Mouse (Mus musculus): ENCODE measurements around the gene Specc1l. TPM values are rescaled to one million over a fixed set of nuclear protein-coding genes. Genes with fewer than 3 reads are reported as not detected.
A peak's percentile ranks its signal among the peaks of the same experiment; 100 is the strongest.

Specc1l gene
- polyA plus RNA-seq, 1 experiment from 2014 or later: 26.7 TPM

DNA sequence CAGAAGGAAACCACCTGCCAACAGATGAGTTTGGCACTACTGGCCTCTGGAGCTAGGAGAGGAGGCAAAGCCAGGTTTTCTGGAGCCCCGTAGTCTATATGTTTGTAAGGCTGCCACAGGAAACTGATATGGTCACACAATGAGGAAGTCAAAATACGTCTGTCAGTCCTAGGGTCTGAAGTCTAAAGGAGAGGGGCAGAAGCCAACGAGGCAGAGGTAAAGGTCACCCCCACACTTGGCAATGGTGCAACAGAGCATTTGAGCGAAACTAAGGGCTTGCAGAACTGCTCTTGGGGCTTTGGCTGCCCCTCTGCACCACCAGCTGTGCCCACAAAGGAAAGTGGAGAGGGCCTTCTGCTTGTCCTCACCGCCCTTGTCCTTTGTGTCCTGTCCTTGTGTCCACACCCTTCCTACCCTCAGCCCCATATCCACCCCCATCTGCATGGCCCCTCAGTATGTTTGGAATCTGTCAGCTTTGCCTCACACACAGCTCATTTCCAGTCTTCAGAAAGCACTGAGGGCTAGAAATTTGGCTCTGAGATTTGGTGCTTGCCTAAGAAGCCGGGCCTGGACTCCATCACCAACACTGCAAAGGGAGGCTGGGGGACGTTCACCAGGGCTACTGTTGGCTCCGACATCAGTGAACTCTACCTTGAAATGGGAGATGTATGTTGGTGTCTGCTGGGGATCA, 24.4 kb upstream of the Specc1l start:
- H3K27me3 ChIP-seq (replicated peaks): no peaks in the 10 kb centered on the region
- H3K36me3 ChIP-seq: no peaks in the 10 kb centered on the region
- H3K4me2 ChIP-seq: no peak overlapping the region
- H3K4me3 ChIP-seq (replicated peaks): no peak overlapping the region
- 64% methylated on average over 8 of the region's 8 CpGs for WGBS
- H3K4me1 ChIP-seq: 0 out of 2 replicates have a peak, but pooled peaks cover 4% of the 10 kb centered on the region
- no peak overlapping the region for H3K9ac ChIP-seq
- H3K9me3 ChIP-seq: no peaks in the 10 kb centered on the region
- no peak for ATAC-seq (ENCODE audit: insufficient read depth, low FRiP score, low read depth)
- no peak overlapping the region for H3K27ac ChIP-seq

DNA sequence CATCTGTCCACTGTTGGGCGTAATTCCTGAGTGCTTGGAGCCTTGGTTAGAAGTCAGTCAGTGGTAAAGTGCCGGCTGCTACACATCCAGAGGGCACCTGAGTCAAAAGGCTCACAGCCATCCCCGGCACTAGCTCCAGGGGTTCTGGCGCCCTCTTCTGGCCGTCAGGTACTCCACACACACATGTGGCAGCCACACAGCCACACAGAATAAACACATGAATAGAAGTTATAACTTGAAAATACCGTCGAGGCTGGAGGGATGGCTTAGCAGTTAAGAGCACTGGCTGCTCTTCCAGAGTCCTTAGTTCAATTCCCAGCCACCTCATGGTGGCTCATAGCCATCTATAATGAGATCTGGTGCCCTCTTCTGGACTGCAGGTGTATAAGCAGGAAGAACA, 20.2 kb upstream of the Specc1l start:
- Histone ChIP-seq H3K4me3 (replicated peaks) (no peak overlapping the region), H3K9ac (no peak overlapping the region), H3K27ac (no peak overlapping the region), H3K36me3 (no peaks in the 10 kb centered on the region), H3K27me3 (replicated peaks) (no peaks in the 10 kb centered on the region), H3K9me3 (no peaks in the 10 kb centered on the region), H3K4me2 (no peak overlapping the region), H3K4me1 (0 out of 2 replicates have a peak, but pooled peaks cover 4% of the 10 kb centered on the region)
- WGBS: 46% methylated on average over 7 of the region's 7 CpGs
- ATAC-seq (ENCODE audit: insufficient read depth, low FRiP score, low read depth): no peak

GRCm38 (mm10) chr10:75197817-75198216, 14.1 kb upstream of the Specc1l start:
- Histone ChIP-seq H3K36me3 (no peaks in the 10 kb centered on the region), H3K9ac (no peak overlapping the region), H3K4me1 (0 out of 2 replicates have a peak, but pooled peaks cover 3% of the 10 kb centered on the region), H3K9me3 (no peaks in the 10 kb centered on the region), H3K27me3 (replicated peaks) (no peaks in the 10 kb centered on the region), H3K4me3 (replicated peaks) (no peak overlapping the region), H3K27ac (no peak overlapping the region), H3K4me2 (no peak overlapping the region)
- 72% methylated on average over 1 of the region's 1 CpGs for WGBS
- ATAC-seq (ENCODE audit: insufficient read depth, low FRiP score, low read depth): no peak

DNA sequence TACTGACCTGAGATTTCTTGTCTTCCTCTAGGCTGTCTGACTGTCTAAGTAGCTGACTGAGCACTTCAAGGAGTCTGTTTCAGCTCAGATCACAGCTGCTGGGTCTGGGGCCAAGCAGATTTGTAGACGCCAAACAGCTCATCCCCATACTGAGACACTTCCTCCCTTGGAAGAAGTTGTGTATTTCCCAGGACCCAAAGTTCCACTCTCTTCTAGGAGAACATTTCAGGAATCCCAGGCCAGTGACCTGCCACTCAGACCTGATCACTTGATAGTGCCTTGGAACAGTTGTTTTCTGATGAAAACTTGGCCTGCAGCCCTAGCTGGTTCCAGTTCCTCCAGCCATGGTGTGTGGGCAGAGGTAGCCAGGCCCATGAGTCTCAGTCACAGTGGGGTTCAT, 11.1 kb upstream of the Specc1l start:
- no peak for ATAC-seq (ENCODE audit: insufficient read depth, low FRiP score, low read depth)

GRCm38 (mm10) chr10:75206192-75206591, 5.7 kb upstream of the Specc1l start:
- no peak overlapping the region for H3K4me2 ChIP-seq
- H3K9ac ChIP-seq: no peak overlapping the region
- H3K27me3 ChIP-seq (replicated peaks): no peaks in the 10 kb centered on the region
- no peak for ATAC-seq (ENCODE audit: insufficient read depth, low FRiP score, low read depth)
- H3K4me1 ChIP-seq: no peaks in the 10 kb centered on the region
- H3K27ac ChIP-seq: no peak overlapping the region
- WGBS: 74% methylated on average over 4 of the region's 4 CpGs
- H3K36me3 ChIP-seq: no peaks in the 10 kb centered on the region
- H3K9me3 ChIP-seq: no peaks in the 10 kb centered on the region
- no peak overlapping the region for H3K4me3 ChIP-seq (replicated peaks)

More for the DNA sequence above, 11.1 kb upstream of the Specc1l start:
- Histone ChIP-seq H3K4me1 (0 out of 2 replicates have a peak, but pooled peaks cover 3% of the 10 kb centered on the region), H3K36me3 (no peaks in the 10 kb centered on the region), H3K4me3 (replicated peaks) (no peak overlapping the region), H3K27me3 (replicated peaks) (no peaks in the 10 kb centered on the region), H3K4me2 (no peak overlapping the region), H3K9me3 (no peaks in the 10 kb centered on the region), H3K9ac (no peak overlapping the region), H3K27ac (no peak overlapping the region)
- 58% methylated on average over 1 of the region's 1 CpGs for WGBS

GRCm38 (mm10) chr10:75210841-75211240, 1.0 kb upstream of the Specc1l start:
- Histone ChIP-seq H3K27ac (no peak overlapping the region), H3K4me3 (replicated peaks) (no peak overlapping the region), H3K36me3 (no peaks in the 10 kb centered on the region), H3K27me3 (replicated peaks) (no peaks in the 10 kb centered on the region), H3K9ac (no peak overlapping the region), H3K4me2 (no peak overlapping the region), H3K9me3 (no peaks in the 10 kb centered on the region), H3K4me1 (no peaks in the 10 kb centered on the region; the same call in 1 of the 2 replicates)
- WGBS: 87% methylated on average over 3 of the region's 3 CpGs
- no peak for ATAC-seq (ENCODE audit: insufficient read depth, low FRiP score, low read depth)

- 48% methylated on average over 7 of the region's 7 CpGs for WGBS
- no peaks in the 10 kb centered on the region for H3K27me3 ChIP-seq (replicated peaks)
- peak overlapping the region; percentile 92 for H3K4me3 ChIP-seq (replicated peaks)
- peak overlapping the region; percentile 73 for H3K4me2 ChIP-seq
- no peaks in the 10 kb centered on the region for H3K9me3 ChIP-seq
- no peak for ATAC-seq (ENCODE audit: insufficient read depth, low FRiP score, low read depth)
- H3K36me3 ChIP-seq: no peaks in the 10 kb centered on the region
- peak overlapping the region; percentile 83; the same call in 1 of the 2 replicates for H3K9ac ChIP-seq
- no peak overlapping the region for H3K27ac ChIP-seq
- no peaks in the 10 kb centered on the region; the same call in 1 of the 2 replicates for H3K4me1 ChIP-seq
Observed at GRCm38 (mm10) chr10:75212981-75213380, 1.1 kb downstream of the Specc1l start.

DNA sequence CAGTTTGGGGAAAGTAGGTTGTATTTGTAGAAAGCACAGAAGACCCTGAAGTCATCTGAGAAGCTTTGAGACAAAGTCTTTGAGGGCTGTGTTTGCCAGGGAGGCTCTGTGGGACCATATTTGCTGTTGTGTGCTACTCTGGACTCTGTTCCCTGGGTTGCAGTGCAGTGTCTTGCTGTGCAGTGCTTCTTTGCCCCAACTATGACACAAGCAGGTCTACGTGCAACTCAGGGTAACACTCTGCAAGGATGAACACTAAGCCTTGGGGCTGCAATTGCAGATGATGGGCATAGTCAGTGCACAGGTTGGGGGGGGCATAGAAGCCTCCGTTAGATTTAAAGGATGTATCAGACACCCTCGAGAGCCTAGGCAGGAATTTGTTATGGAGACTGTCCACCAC, 8.8 kb downstream of the Specc1l start:
- H3K9ac ChIP-seq: no peak overlapping the region
- 82% methylated on average over 3 of the region's 3 CpGs for WGBS
- no peaks in the 10 kb centered on the region for H3K36me3 ChIP-seq
- H3K9me3 ChIP-seq: no peaks in the 10 kb centered on the region
- peaks cover 18% of the 10 kb centered on the region for H3K4me1 ChIP-seq
- H3K27me3 ChIP-seq (replicated peaks): no peaks in the 10 kb centered on the region
- no peak overlapping the region for H3K4me3 ChIP-seq (replicated peaks)
- H3K4me2 ChIP-seq: no peak overlapping the region
- no peak overlapping the region for H3K27ac ChIP-seq
- no peak for ATAC-seq (ENCODE audit: insufficient read depth, low FRiP score, low read depth)

DNA sequence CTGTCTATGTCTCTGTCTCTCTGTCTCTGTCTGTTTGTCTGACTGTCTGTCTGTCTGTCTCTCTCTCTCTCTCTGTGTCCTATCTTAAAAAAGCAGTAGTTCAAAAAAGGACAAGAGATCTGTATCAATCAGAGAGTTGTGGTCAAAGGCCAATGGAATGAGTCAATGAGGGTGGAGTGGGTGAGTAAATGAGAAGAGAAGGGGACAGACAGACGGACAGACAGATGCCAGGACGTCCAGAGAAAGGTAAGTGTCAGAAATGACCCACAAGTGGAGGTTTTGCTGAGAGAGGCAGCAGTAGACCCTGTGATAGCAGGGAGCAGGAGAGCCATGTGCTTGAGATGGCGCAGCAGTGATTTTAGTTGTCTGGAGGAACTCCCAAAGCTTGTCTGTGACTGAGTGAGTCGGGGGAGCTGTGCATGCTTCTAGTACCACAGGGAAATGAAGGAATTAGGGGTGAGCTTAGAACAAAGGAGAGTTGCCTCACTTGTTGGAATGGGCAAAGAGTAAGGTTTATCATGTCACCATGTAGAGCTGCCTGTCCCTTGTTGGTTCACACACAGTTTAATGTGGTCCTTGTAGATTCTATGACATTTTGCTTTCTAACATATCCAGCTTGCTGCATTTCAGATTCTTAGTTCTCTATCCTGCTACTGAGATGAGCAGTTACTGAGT, 10.2 kb downstream of the Specc1l start:
- H3K4me2 ChIP-seq: no peak overlapping the region
- H3K9ac ChIP-seq: no peak overlapping the region
- WGBS: 58% methylated on average over 4 of the region's 4 CpGs
- no peak for ATAC-seq (ENCODE audit: insufficient read depth, low FRiP score, low read depth)
- no peak overlapping the region for H3K4me3 ChIP-seq (replicated peaks)
- H3K9me3 ChIP-seq: no peaks in the 10 kb centered on the region
- no peaks in the 10 kb centered on the region for H3K36me3 ChIP-seq
- no peaks in the 10 kb centered on the region for H3K27me3 ChIP-seq (replicated peaks)
- H3K27ac ChIP-seq: peak overlapping the region; percentile 42
- H3K4me1 ChIP-seq: peaks cover 18% of the 10 kb centered on the region

GRCm38 (mm10) chr10:75222611-75222998, 10.7 kb downstream of the Specc1l start:
- H3K4me1 ChIP-seq: peaks cover 18% of the 10 kb centered on the region

GRCm38 (mm10) chr10:75224154-75224553, 12.3 kb downstream of the Specc1l start:
- Histone ChIP-seq H3K9ac (no peak overlapping the region), H3K27ac (0 out of 2 replicates have a peak overlapping the region, but pooled peaks have one; percentile 8), H3K4me2 (no peak overlapping the region), H3K4me3 (replicated peaks) (no peak overlapping the region), H3K27me3 (replicated peaks) (no peaks in the 10 kb centered on the region), H3K36me3 (no peaks in the 10 kb centered on the region), H3K9me3 (no peaks in the 10 kb centered on the region), H3K4me1 (peaks cover 18% of the 10 kb centered on the region)
- WGBS: 62% methylated on average over 3 of the region's 3 CpGs
- no peak for ATAC-seq (ENCODE audit: insufficient read depth, low FRiP score, low read depth)

More at GRCm38 (mm10) chr10:75222611-75222998, 10.7 kb downstream of the Specc1l start:
- Histone ChIP-seq H3K9me3 (no peaks in the 10 kb centered on the region), H3K4me3 (replicated peaks) (no peak overlapping the region), H3K9ac (no peak overlapping the region), H3K27ac (peak overlapping the region; percentile 42), H3K27me3 (replicated peaks) (no peaks in the 10 kb centered on the region), H3K4me2 (no peak overlapping the region), H3K36me3 (no peaks in the 10 kb centered on the region)
- 48% methylated on average over 5 of the region's 5 CpGs for WGBS
- peak; percentile 50; the same call in 1 of the 2 replicates for ATAC-seq (ENCODE audit: insufficient read depth, low FRiP score, low read depth)

GRCm38 (mm10) chr10:75224630-75225029, 12.8 kb downstream of the Specc1l start:
- no peak overlapping the region for H3K9ac ChIP-seq
- no peak overlapping the region for H3K4me3 ChIP-seq (replicated peaks)
- no peaks in the 10 kb centered on the region for H3K36me3 ChIP-seq
- no CpG with 5 or more reads among the region's 2 CpGs for WGBS
- ATAC-seq (ENCODE audit: insufficient read depth, low FRiP score, low read depth): no peak
- no peaks in the 10 kb centered on the region for H3K9me3 ChIP-seq
- no peaks in the 10 kb centered on the region for H3K27me3 ChIP-seq (replicated peaks)
- peaks cover 18% of the 10 kb centered on the region for H3K4me1 ChIP-seq
- H3K4me2 ChIP-seq: no peak overlapping the region
- H3K27ac ChIP-seq: no peak overlapping the region

Data from stomach, embryonic 15.5 days (tissue).